Mouse (Mus musculus) erythroblast, embryonic 14.5 days (primary cell): ENCODE measurements around the gene Polr1b. TPM values are rescaled to one million over a fixed set of nuclear protein-coding genes. Genes with fewer than 3 reads are reported as not detected.

Source experiments
- H3K27me3 ChIP-seq: 2 replicates; pipeline ENCODE4 v1.6.1; 2012; ENCODE audit warnings: inconsistent platforms; ENCODE audit not compliant: control insufficient read depth
- H3K36me3 ChIP-seq: 2 replicates; pipeline ENCODE4 v1.6.1; 2012; ENCODE audit warnings: mild to moderate bottlenecking, inconsistent platforms; ENCODE audit not compliant: control insufficient read depth
- H3K4me1 ChIP-seq: 2 replicates; pipeline ENCODE4 v1.6.1; 2012; ENCODE audit warnings: inconsistent platforms; ENCODE audit not compliant: control insufficient read depth
- H3K4me3 ChIP-seq: replicated peaks from 2 replicates; pipeline ENCODE3; 2012; ENCODE audit warnings: moderate library complexity, mild to moderate bottlenecking, inconsistent platforms
- H3K9me3 ChIP-seq: 2 replicates; pipeline ENCODE4 v1.6.1; 2012; ENCODE audit warnings: low read length, inconsistent platforms, mixed read lengths; ENCODE audit not compliant: control insufficient read depth
- GATA1 ChIP-seq: IDR thresholded peaks from 2 replicates; pipeline ENCODE4 v1.6.1; 2012; ENCODE audit warnings: low read length, inconsistent platforms, mixed read lengths
- TAL1 ChIP-seq: IDR thresholded peaks from 3 replicates; pipeline ENCODE4 v1.6.1; 2012; ENCODE audit warnings: low read length, inconsistent platforms, mixed read lengths
- polyA plus RNA-seq: library from polyadenylated mRNA; stranded (reverse); fragments of >175 nt; gene quantifications from 2 replicates; pipeline ENCODE4 v1.2.3, GENCODE M21; 2012

Polr1b gene
- polyA plus RNA-seq, 1 experiment: 0.15 TPM

DNA sequence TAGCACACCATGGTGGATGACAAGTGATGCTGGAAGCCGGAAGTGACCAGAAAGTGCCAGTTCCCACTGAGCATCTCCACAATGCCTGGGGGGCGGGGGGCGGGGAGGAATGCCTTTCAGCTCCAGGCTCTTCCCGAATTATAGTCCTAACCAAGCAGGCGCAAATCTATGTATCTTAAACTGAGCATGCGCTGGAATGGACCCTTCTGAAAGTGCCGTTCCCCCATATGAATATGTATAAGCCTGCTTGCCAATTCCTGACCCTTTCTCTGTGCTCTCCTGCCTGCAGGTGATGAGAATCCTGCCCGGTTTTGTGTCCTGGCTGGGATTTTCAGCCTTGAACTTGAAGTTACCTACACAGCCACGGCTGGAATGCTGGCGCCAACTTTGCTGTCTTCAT is 72.6 kb downstream of the Polr1b start:
- Histone ChIP-seq H3K4me3 (no peak overlapping the region), H3K9me3 (no peaks in the 10 kb centered on the region), H3K36me3 (no peaks in the 10 kb centered on the region), H3K4me1 (peaks cover 15% of the 10 kb centered on the region), H3K27me3 (peaks cover 17% of the 10 kb centered on the region)
- TF ChIP-seq GATA1 (no peak), TAL1 (no peak)

DNA sequence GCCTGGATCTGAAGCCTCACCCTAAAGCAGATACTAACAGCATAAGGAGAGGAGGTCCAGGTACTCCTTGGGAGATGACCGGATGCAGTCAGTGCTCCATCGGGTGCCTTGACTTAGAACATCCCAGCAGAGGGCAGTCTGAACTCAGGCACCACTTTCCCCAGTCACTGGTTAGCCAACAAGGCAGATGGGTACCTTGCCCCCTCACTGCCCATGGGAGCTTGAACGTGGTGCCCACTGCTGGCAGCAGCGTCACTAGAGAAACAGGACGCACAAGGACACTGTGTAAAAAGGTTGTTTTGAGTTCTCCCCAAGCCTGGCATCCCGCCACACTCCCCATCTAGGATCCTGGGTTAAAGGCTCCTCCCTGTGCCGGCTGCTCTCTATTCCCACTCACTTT is 73.7 kb downstream of the Polr1b start:
- Histone ChIP-seq H3K36me3 (no peaks in the 10 kb centered on the region), H3K9me3 (no peaks in the 10 kb centered on the region), H3K27me3 (peaks cover 21% of the 10 kb centered on the region), H3K4me3 (no peak overlapping the region), H3K4me1 (peaks cover 19% of the 10 kb centered on the region)
- TF ChIP-seq TAL1: no peak
- TF ChIP-seq GATA1: no peak

DNA sequence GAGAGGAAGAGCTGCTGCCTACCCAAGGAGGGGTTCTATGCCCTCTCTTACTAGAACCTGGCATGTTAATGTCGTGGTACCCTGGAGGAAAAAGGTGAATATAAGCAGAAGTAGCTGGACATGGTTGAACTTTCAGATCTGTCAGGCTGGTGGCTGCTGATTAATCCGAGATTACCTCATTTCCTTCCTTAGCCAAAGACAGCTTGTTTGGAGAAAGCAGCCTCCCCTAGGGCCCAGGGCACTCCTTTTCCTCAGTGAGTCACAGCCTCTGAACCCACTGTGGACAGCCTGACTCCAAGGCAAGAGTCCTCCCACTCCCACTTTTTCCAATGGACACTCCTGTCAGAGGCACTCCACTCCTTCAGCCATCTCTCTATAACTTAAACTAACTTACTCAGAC is 74.8 kb downstream of the Polr1b start:
- H3K36me3 ChIP-seq: no peaks in the 10 kb centered on the region
- H3K9me3 ChIP-seq: no peaks in the 10 kb centered on the region
- TF ChIP-seq TAL1: no peak
- TF ChIP-seq GATA1: no peak
- no peak overlapping the region for H3K4me3 ChIP-seq
- H3K4me1 ChIP-seq: peaks cover 20% of the 10 kb centered on the region
- peaks cover 21% of the 10 kb centered on the region for H3K27me3 ChIP-seq

Other genes starting within 250 kb of the Polr1b start
- gene Fbln7, start 238.0 kb upstream of the Polr1b start, polyA plus RNA-seq: not detected in 2 replicates
- not detected in 2 replicates for gene Zc3h8, start 156.9 kb upstream of the Polr1b start, polyA plus RNA-seq
- gene Zc3h6, start 133.6 kb upstream of the Polr1b start, polyA plus RNA-seq: 0.17 and 0.26 TPM in 2 replicates
- 0.26 and 0.27 TPM in 2 replicates for gene Gm10762, start 133.3 kb upstream of the Polr1b start, polyA plus RNA-seq
- not detected in 2 replicates for gene Vinac1, start 52.8 kb upstream of the Polr1b start, polyA plus RNA-seq
- 0.05 and 0.06 TPM in 2 replicates for gene Ttl, start 35.1 kb upstream of the Polr1b start, polyA plus RNA-seq
- gene Chchd5, start 28.7 kb downstream of the Polr1b start, polyA plus RNA-seq: 0.43 and 1.6 TPM in 2 replicates
- 13.6 and 18.4 TPM in 2 replicates for gene Slc20a1, start 97.8 kb downstream of the Polr1b start, polyA plus RNA-seq
- gene Ckap2l, start 196.2 kb downstream of the Polr1b start, polyA plus RNA-seq: 3.9 and 5.0 TPM in 2 replicates
- gene Il1a, start 209.0 kb downstream of the Polr1b start, polyA plus RNA-seq: 0.02 TPM in 1 of 2 replicates, not detected in the other